Mouse (Mus musculus): ENCODE measurements around the gene Agbl4.

DNA sequence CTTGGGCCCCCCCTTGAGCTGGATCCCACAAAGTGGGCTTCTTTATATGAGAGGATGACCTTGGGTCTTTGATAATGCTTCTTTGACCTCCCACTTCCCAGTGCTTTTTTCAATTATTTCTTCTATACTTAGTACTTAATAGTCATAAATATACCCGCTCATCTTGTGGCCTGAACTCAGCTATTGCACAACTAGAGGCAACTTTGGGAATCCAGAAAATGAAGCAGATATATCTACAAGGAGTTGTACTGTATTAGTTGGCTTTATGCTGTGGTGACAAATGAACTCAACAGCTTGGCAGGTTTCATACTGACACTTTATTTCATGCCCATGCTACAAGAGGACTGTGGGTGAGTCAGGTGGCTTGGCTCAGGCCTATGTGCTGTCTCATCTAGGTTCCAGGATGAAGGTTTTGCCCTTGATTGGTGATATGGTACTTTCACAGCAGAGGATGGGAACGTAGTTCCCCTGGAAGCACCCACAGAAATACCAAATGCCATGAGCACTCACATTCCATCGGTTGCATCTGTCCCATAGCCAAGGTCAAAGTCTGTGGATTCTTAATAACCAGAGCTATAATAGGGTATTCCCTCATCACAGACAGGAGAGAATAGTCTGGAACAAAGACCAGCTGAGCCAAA lies 1197.3 kb downstream of the Agbl4 start:
- no peak for TF ChIP-seq CTCF (IDR thresholded peaks at IDR 0.05; ENCODE audit: borderline replicate concordance, extremely low read depth, insufficient read depth, insufficient read length)
- TF ChIP-seq POLR2A (IDR thresholded peaks at IDR 0.05; ENCODE audit: borderline replicate concordance, extremely low read depth, insufficient read depth, insufficient read length, poor library complexity, severe bottlenecking): no peak
